Mouse (Mus musculus): ENCODE data around the gene Acot11. TPM values are rescaled to one million over a fixed set of nuclear protein-coding genes. Genes with fewer than 3 reads are reported as not detected.
"Not testable (repeated sequence)": the region's sequence is repeated elsewhere in the genome, so short reads cannot be mapped to it uniquely, and the experiment has no call there.

The Acot11 gene
- polyA plus RNA-seq, 1 experiment from 2014 or later, result 1.4 TPM

GRCm38 (mm10) chr4:106799772-106800336, 4.9 kb downstream of the Acot11 start:
- no peak overlapping the region for H3K27ac ChIP-seq (ENCODE audit: low read depth, low read length)
- H3K4me2 ChIP-seq (ENCODE audit: low read depth, low read length), result peak overlapping the region; percentile 36; the same call in 1 of the 2 replicates
- WGBS, result 10% methylated on average over 15 of the region's 15 CpGs
- H3K27me3 ChIP-seq (ENCODE audit: control insufficient read depth, insufficient read depth, low read length), result no peaks in the 10 kb centered on the region
- H3K36me3 ChIP-seq (ENCODE audit: control insufficient read depth, insufficient read depth, low read length), result no peaks in the 10 kb centered on the region
- H3K4me3 ChIP-seq (ENCODE audit: low read depth, low read length), result no peak overlapping the region
- H3K9me3 ChIP-seq (ENCODE audit: control insufficient read depth, low read length), result no peaks in the 10 kb centered on the region
- no peak overlapping the region for H3K9ac ChIP-seq (replicated peaks; ENCODE audit: low read depth, low read length)
- ATAC-seq (ENCODE audit: low read depth), result peak; percentile 64
- 0 out of 2 replicates have a peak, but pooled peaks cover 3% of the 10 kb centered on the region for H3K4me1 ChIP-seq (ENCODE audit: control insufficient read depth, insufficient read depth, low read length)

- H3K4me1 ChIP-seq (ENCODE audit: control insufficient read depth, insufficient read depth, low read length), result 0 out of 2 replicates have a peak, but pooled peaks cover 3% of the 10 kb centered on the region
- no peak overlapping the region for H3K9ac ChIP-seq (replicated peaks; ENCODE audit: low read depth, low read length)
- H3K9me3 ChIP-seq (ENCODE audit: control insufficient read depth, low read length), result no peaks in the 10 kb centered on the region
- H3K4me2 ChIP-seq (ENCODE audit: low read depth, low read length), result peak overlapping the region; percentile 36; the same call in 1 of the 2 replicates
- no peaks in the 10 kb centered on the region for H3K27me3 ChIP-seq (ENCODE audit: control insufficient read depth, insufficient read depth, low read length)
- 35% methylated on average over 10 of the region's 10 CpGs for WGBS
- no peak overlapping the region for H3K27ac ChIP-seq (ENCODE audit: low read depth, low read length)
- no peak for ATAC-seq (ENCODE audit: low read depth)
- no peaks in the 10 kb centered on the region for H3K36me3 ChIP-seq (ENCODE audit: control insufficient read depth, insufficient read depth, low read length)
- no peak overlapping the region for H3K4me3 ChIP-seq (ENCODE audit: low read depth, low read length)
These were observed 5.8 kb downstream of the Acot11 start for GRCm38 (mm10) chr4:106798908-106799546.

- no peak for ATAC-seq (ENCODE audit: low read depth)
- Histone ChIP-seq H3K9ac (replicated peaks; ENCODE audit: low read depth, low read length) (no peak overlapping the region), H3K36me3 (ENCODE audit: control insufficient read depth, insufficient read depth, low read length) (no peaks in the 10 kb centered on the region), H3K4me3 (ENCODE audit: low read depth, low read length) (no peak overlapping the region), H3K4me2 (ENCODE audit: low read depth, low read length) (no peak overlapping the region), H3K9me3 (ENCODE audit: control insufficient read depth, low read length) (no peaks in the 10 kb centered on the region), H3K4me1 (ENCODE audit: control insufficient read depth, insufficient read depth, low read length) (0 out of 2 replicates have a peak, but pooled peaks cover 3% of the 10 kb centered on the region), H3K27ac (ENCODE audit: low read depth, low read length) (no peak overlapping the region), H3K27me3 (ENCODE audit: control insufficient read depth, insufficient read depth, low read length) (no peaks in the 10 kb centered on the region)
- 90% methylated on average over 2 of the region's 2 CpGs for WGBS
These were observed 9.5 kb downstream of the Acot11 start for GRCm38 (mm10) chr4:106795289-106795688.

- H3K4me1 ChIP-seq (ENCODE audit: control insufficient read depth, insufficient read depth, low read length), result no peaks in the 10 kb centered on the region
- WGBS, result 91% methylated on average over 7 of the region's 7 CpGs
- H3K36me3 ChIP-seq (ENCODE audit: control insufficient read depth, insufficient read depth, low read length), result no peaks in the 10 kb centered on the region
- no peaks in the 10 kb centered on the region for H3K27me3 ChIP-seq (ENCODE audit: control insufficient read depth, insufficient read depth, low read length)
- no peaks in the 10 kb centered on the region for H3K9me3 ChIP-seq (ENCODE audit: control insufficient read depth, low read length)
- no peak overlapping the region for H3K4me2 ChIP-seq (ENCODE audit: low read depth, low read length)
- ATAC-seq (ENCODE audit: low read depth), result no peak
- no peak overlapping the region for H3K4me3 ChIP-seq (ENCODE audit: low read depth, low read length)
- no peak overlapping the region for H3K9ac ChIP-seq (replicated peaks; ENCODE audit: low read depth, low read length)
- H3K27ac ChIP-seq (ENCODE audit: low read depth, low read length), result no peak overlapping the region
These were observed 10.6 kb downstream of the Acot11 start for GRCm38 (mm10) chr4:106794247-106794646.

- H3K27ac ChIP-seq (ENCODE audit: low read depth, low read length); H3K9ac ChIP-seq (replicated peaks; ENCODE audit: low read depth, low read length); H3K4me2 ChIP-seq (ENCODE audit: low read depth, low read length); H3K4me1 ChIP-seq (ENCODE audit: control insufficient read depth, insufficient read depth, low read length); H3K27me3 ChIP-seq (ENCODE audit: control insufficient read depth, insufficient read depth, low read length); H3K9me3 ChIP-seq (ENCODE audit: control insufficient read depth, low read length); H3K4me3 ChIP-seq (ENCODE audit: low read depth, low read length); H3K36me3 ChIP-seq (ENCODE audit: control insufficient read depth, insufficient read depth, low read length); ATAC-seq (ENCODE audit: low read depth): not testable (repeated sequence)
- 97% methylated on average over 9 of the region's 9 CpGs for WGBS
These were observed 11.0 kb downstream of the Acot11 start for GRCm38 (mm10) chr4:106793826-106794225.

- no peak overlapping the region for H3K4me3 ChIP-seq (ENCODE audit: low read depth, low read length)
- no peak overlapping the region for H3K9ac ChIP-seq (replicated peaks; ENCODE audit: low read depth, low read length)
- H3K9me3 ChIP-seq (ENCODE audit: control insufficient read depth, low read length), result no peaks in the 10 kb centered on the region
- peaks cover 8% of the 10 kb centered on the region; the same call in 1 of the 2 replicates for H3K4me1 ChIP-seq (ENCODE audit: control insufficient read depth, insufficient read depth, low read length)
- ATAC-seq (ENCODE audit: low read depth), result no peak
- no peak overlapping the region for H3K27ac ChIP-seq (ENCODE audit: low read depth, low read length)
- no peak overlapping the region for H3K4me2 ChIP-seq (ENCODE audit: low read depth, low read length)
- no peaks in the 10 kb centered on the region for H3K27me3 ChIP-seq (ENCODE audit: control insufficient read depth, insufficient read depth, low read length)
- H3K36me3 ChIP-seq (ENCODE audit: control insufficient read depth, insufficient read depth, low read length), result no peaks in the 10 kb centered on the region
These were observed 12.5 kb downstream of the Acot11 start for GRCm38 (mm10) chr4:106792276-106792675.

- H3K27me3 ChIP-seq (ENCODE audit: control insufficient read depth, insufficient read depth, low read length), result no peaks in the 10 kb centered on the region
- H3K4me1 ChIP-seq (ENCODE audit: control insufficient read depth, insufficient read depth, low read length), result peaks cover 16% of the 10 kb centered on the region
- H3K4me2 ChIP-seq (ENCODE audit: low read depth, low read length), result no peak overlapping the region
- H3K36me3 ChIP-seq (ENCODE audit: control insufficient read depth, insufficient read depth, low read length), result no peaks in the 10 kb centered on the region
- no peak overlapping the region for H3K27ac ChIP-seq (ENCODE audit: low read depth, low read length)
- 100% methylated on average over 1 of the region's 1 CpGs for WGBS
- ATAC-seq (ENCODE audit: low read depth), result no peak
- H3K9me3 ChIP-seq (ENCODE audit: control insufficient read depth, low read length), result no peaks in the 10 kb centered on the region
- H3K4me3 ChIP-seq (ENCODE audit: low read depth, low read length), result no peak overlapping the region
- no peak overlapping the region for H3K9ac ChIP-seq (replicated peaks; ENCODE audit: low read depth, low read length)
These were observed 13.9 kb downstream of the Acot11 start for GRCm38 (mm10) chr4:106790938-106791337.

GRCm38 (mm10) chr4:106790218-106790617, 14.6 kb downstream of the Acot11 start:
- H3K4me2 ChIP-seq (ENCODE audit: low read depth, low read length); H3K4me3 ChIP-seq (ENCODE audit: low read depth, low read length); H3K27me3 ChIP-seq (ENCODE audit: control insufficient read depth, insufficient read depth, low read length); H3K9me3 ChIP-seq (ENCODE audit: control insufficient read depth, low read length); H3K9ac ChIP-seq (replicated peaks; ENCODE audit: low read depth, low read length); H3K36me3 ChIP-seq (ENCODE audit: control insufficient read depth, insufficient read depth, low read length); ATAC-seq (ENCODE audit: low read depth); H3K27ac ChIP-seq (ENCODE audit: low read depth, low read length): not testable (repeated sequence)
- peaks cover 19% of the 10 kb centered on the region for H3K4me1 ChIP-seq (ENCODE audit: control insufficient read depth, insufficient read depth, low read length)
- 82% methylated on average over 5 of the region's 5 CpGs for WGBS

GRCm38 (mm10) chr4:106789705-106790104, 15.1 kb downstream of the Acot11 start:
- H3K36me3 ChIP-seq (ENCODE audit: control insufficient read depth, insufficient read depth, low read length), result no peaks in the 10 kb centered on the region
- WGBS, result 65% methylated on average over 9 of the region's 9 CpGs
- no peaks in the 10 kb centered on the region for H3K27me3 ChIP-seq (ENCODE audit: control insufficient read depth, insufficient read depth, low read length)
- no peak overlapping the region for H3K9ac ChIP-seq (replicated peaks; ENCODE audit: low read depth, low read length)
- no peaks in the 10 kb centered on the region for H3K9me3 ChIP-seq (ENCODE audit: control insufficient read depth, low read length)
- H3K4me3 ChIP-seq (ENCODE audit: low read depth, low read length), result no peak overlapping the region
- H3K4me1 ChIP-seq (ENCODE audit: control insufficient read depth, insufficient read depth, low read length), result peaks cover 19% of the 10 kb centered on the region
- H3K4me2 ChIP-seq (ENCODE audit: low read depth, low read length), result no peak overlapping the region
- no peak for ATAC-seq (ENCODE audit: low read depth)
- H3K27ac ChIP-seq (ENCODE audit: low read depth, low read length), result no peak overlapping the region

Data from neural tube, embryonic 14.5 days (tissue).